Comparison of ENCODE assay signal across 8 mouse cellular contexts in genomic region chr2:75208821-75209758, GRCm38 (mm10).
DNase-seq lines count a peak whose midpoint lies in the region; ATAC-seq lines count a peak whose summit lies in the region.

No protein-coding gene starts in this region.

- peaks cover 15% of the 10 kb centered on the region for H3K4me1 ChIP-seq in forebrain, embryonic 10.5 days
- no peaks in the 10 kb centered on the region; the same call in 1 of the 2 replicates for H3K4me1 ChIP-seq in forebrain, embryonic 11.5 days (replicated peaks; ENCODE audit: control insufficient read depth, insufficient read depth, low read length)
- H3K4me1 ChIP-seq in embryonic facial prominence, embryonic 14.5 days (ENCODE audit: control insufficient read depth, insufficient read depth, low read length) = peaks cover 12% of the 10 kb centered on the region
- peaks cover 12% of the 10 kb centered on the region; the same call in 1 of the 2 replicates for H3K4me1 ChIP-seq in hindbrain, embryonic 12.5 days

- H3K4me3 ChIP-seq in forebrain, embryonic 10.5 days = no peak overlapping the region
- H3K4me3 ChIP-seq in forebrain, embryonic 11.5 days (ENCODE audit: low read depth, low read length) = no peak overlapping the region
- H3K4me3 ChIP-seq in embryonic facial prominence, embryonic 14.5 days (ENCODE audit: low read depth, low read length) = no peak overlapping the region
- H3K4me3 ChIP-seq in hindbrain, embryonic 12.5 days = no peak overlapping the region

- DNase-seq in forebrain, embryonic 10.5 days (ENCODE audit: extremely low spot score, low spot score) = no peak
- DNase-seq in forebrain, embryonic 11.5 days (ENCODE audit: low spot score) = no peak
- DNase-seq in embryonic facial prominence, embryonic 14.5 days (ENCODE audit: low spot score) = peak; percentile 68
- peak; percentile 22 to 36 for DNase-seq in layer of hippocampus, postnatal 10 days (ENCODE audit: low spot score in 2 of 2)
- no peak for DNase-seq in cerebellum, postnatal 4 days (ENCODE audit: low spot score in 2 of 2)
- no peak for DNase-seq in urinary bladder, postnatal 4 days (ENCODE audit: low spot score in 2 of 2)

- no peaks in the 10 kb centered on the region for H3K36me3 ChIP-seq in forebrain, embryonic 10.5 days (replicated peaks)
- H3K36me3 ChIP-seq in forebrain, embryonic 11.5 days (ENCODE audit: control insufficient read depth, insufficient read depth, low read length) = no peaks in the 10 kb centered on the region
- no peaks in the 10 kb centered on the region for H3K36me3 ChIP-seq in embryonic facial prominence, embryonic 14.5 days (ENCODE audit: control insufficient read depth, insufficient read depth, low read length)
- H3K36me3 ChIP-seq in hindbrain, embryonic 12.5 days = no peaks in the 10 kb centered on the region

- peak overlapping the region; percentile 35 for H3K27ac ChIP-seq in forebrain, embryonic 10.5 days
- H3K27ac ChIP-seq in forebrain, embryonic 11.5 days (ENCODE audit: low read depth, low read length) = no peak overlapping the region
- no peak overlapping the region; the same call in 1 of the 2 replicates for H3K27ac ChIP-seq in embryonic facial prominence, embryonic 14.5 days (replicated peaks; ENCODE audit: low read depth, low read length)
- H3K27ac ChIP-seq in hindbrain, embryonic 12.5 days = 0 out of 2 replicates have a peak overlapping the region, but pooled peaks have one; percentile 19

- no peaks in the 10 kb centered on the region for H3K9me3 ChIP-seq in forebrain, embryonic 10.5 days
- H3K9me3 ChIP-seq in forebrain, embryonic 11.5 days (ENCODE audit: control insufficient read depth, low read length) = no peaks in the 10 kb centered on the region
- no peaks in the 10 kb centered on the region for H3K9me3 ChIP-seq in embryonic facial prominence, embryonic 14.5 days (ENCODE audit: control insufficient read depth, low read length)
- no peaks in the 10 kb centered on the region for H3K9me3 ChIP-seq in hindbrain, embryonic 12.5 days (replicated peaks)

- 78% methylated on average over 27 of the region's 27 CpGs for WGBS in forebrain, embryonic 10.5 days
- 70% methylated on average over 27 of the region's 27 CpGs for WGBS in forebrain, embryonic 11.5 days
- WGBS in embryonic facial prominence, embryonic 14.5 days = 46% methylated on average over 27 of the region's 27 CpGs
- 58% methylated on average over 27 of the region's 27 CpGs for WGBS in hindbrain, embryonic 12.5 days

- ATAC-seq in forebrain, embryonic 11.5 days (replicated peaks; ENCODE audit: low FRiP score) = no peak
- 0 out of 2 replicates have a peak, but pooled peaks have one; percentile 47 for ATAC-seq in embryonic facial prominence, embryonic 14.5 days (ENCODE audit: low read depth)
- ATAC-seq in hindbrain, embryonic 12.5 days (ENCODE audit: low FRiP score) = no peak
- ATAC-seq in inflammation-experienced regulatory T-cells, adult 6 months = no peak

- no peak overlapping the region for H3K9ac ChIP-seq in forebrain, embryonic 11.5 days (ENCODE audit: low read length)
- 0 out of 2 replicates have a peak overlapping the region, but pooled peaks have one; percentile 14 for H3K9ac ChIP-seq in embryonic facial prominence, embryonic 14.5 days (ENCODE audit: low read depth, low read length)
- H3K9ac ChIP-seq in hindbrain, embryonic 12.5 days = no peak overlapping the region

- H3K4me2 ChIP-seq in forebrain, embryonic 11.5 days (ENCODE audit: low read depth, low read length, severe bottlenecking) = no peak overlapping the region
- H3K4me2 ChIP-seq in embryonic facial prominence, embryonic 14.5 days (ENCODE audit: low read depth, low read length) = peak overlapping the region; percentile 42
- peak overlapping the region; percentile 21; the same call in 1 of the 2 replicates for H3K4me2 ChIP-seq in hindbrain, embryonic 12.5 days (replicated peaks)

- no peaks in the 10 kb centered on the region for H3K27me3 ChIP-seq in forebrain, embryonic 10.5 days (ENCODE audit: poor library complexity, severe bottlenecking)
- no peaks in the 10 kb centered on the region for H3K27me3 ChIP-seq in forebrain, embryonic 11.5 days (ENCODE audit: control insufficient read depth, insufficient read depth, low read length)
- H3K27me3 ChIP-seq in embryonic facial prominence, embryonic 14.5 days (replicated peaks; ENCODE audit: control insufficient read depth, insufficient read depth, low read length) = no peaks in the 10 kb centered on the region; the same call in 1 of the 2 replicates
- no peaks in the 10 kb centered on the region for H3K27me3 ChIP-seq in hindbrain, embryonic 12.5 days

Comparison
In these comparisons a context has a peak if more than half of its experiments do, and no peak if none do; other contexts are left out.
1. H3K27ac ChIP-seq: peak in forebrain, embryonic 10.5 days (single experiment) and hindbrain, embryonic 12.5 days (single experiment); none in forebrain, embryonic 11.5 days (single experiment) and embryonic facial prominence, embryonic 14.5 days (single experiment).
2. DNase-seq: peak in embryonic facial prominence, embryonic 14.5 days (single experiment) and layer of hippocampus, postnatal 10 days (2 of 2); none in forebrain, embryonic 10.5 days (single experiment), forebrain, embryonic 11.5 days (single experiment), cerebellum, postnatal 4 days (0 of 2) and urinary bladder, postnatal 4 days (0 of 2).